Mouse (Mus musculus): ENCODE data around the gene Actr6.

Gene Actr6

DNA sequence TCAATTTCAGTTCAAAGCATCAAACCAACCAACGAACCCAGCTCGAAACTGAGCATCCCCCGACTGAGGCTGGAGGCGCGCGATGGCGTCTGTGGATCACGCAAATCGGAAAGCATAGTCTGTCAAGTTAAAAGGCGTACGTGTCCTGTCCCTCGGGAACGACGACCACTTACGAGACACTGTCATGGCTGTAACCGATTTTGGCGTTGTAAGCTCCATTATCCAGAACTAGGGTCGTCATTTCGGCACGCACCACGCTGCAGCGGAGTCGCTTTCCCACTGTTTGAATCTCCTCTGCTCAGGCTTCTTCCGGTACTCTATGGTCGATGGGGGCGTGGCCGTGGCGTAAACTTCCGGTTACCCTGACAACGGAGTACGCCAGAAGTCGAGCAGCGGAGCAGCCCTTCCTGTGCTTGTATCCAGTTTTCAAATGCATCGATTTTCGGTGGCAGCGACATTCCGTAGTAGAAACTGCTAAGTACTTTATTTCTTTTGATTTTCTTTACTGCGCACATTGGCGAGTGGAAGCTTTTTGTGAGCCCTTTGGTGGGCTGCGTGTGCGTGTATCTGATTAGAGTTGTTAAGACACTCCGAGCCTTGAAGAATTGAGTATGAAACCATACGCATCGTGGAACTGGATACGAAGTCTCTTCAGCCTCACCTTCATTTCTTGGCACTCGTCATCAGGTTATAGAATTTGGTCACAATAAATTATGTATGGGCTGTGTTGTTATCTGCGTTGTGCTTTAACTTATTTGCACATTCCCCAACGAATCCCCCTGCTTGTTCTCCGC is at the start of gene Actr6:
Actr6 (minus strand) TSS at position 295 of the 794 bp plus-strand sequence.
- in situ Hi-C loops (cut with MboI), result no loop called here

GRCm38 (mm10) chr10:89776029-89776428 is 43.9 kb upstream of the Actr6 start:
- in situ Hi-C loops (cut with MboI), result no loop called here

DNA sequence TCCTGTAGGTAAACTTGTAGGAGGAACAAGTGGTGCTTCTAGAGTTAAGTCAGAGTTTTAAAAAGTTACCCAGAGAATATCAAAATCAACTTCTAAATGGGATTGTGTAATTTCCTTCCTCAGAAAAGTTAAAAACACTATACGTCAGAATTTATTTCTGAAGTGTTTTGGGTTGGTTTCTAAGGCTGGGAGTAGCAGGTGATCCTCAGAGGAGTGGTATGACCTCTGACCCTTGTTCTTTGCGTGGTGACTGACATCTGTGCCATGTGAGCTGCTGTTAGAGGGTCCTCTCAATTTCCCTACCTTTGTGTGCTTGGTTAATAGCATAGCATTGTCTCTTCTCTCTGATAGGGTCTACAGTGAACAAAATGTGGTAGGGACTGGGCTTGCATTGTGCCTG is 39.8 kb upstream of the Actr6 start:
- in situ Hi-C loops (cut with MboI), result no loop called here

GRCm38 (mm10) chr10:89769096-89769495 is 37.0 kb upstream of the Actr6 start:
- in situ Hi-C loops (cut with MboI), result no loop called here

- in situ Hi-C loops (cut with MboI), result no loop called here
These were observed 36.4 kb upstream of the Actr6 start for GRCm38 (mm10) chr10:89768352-89769020.

DNA sequence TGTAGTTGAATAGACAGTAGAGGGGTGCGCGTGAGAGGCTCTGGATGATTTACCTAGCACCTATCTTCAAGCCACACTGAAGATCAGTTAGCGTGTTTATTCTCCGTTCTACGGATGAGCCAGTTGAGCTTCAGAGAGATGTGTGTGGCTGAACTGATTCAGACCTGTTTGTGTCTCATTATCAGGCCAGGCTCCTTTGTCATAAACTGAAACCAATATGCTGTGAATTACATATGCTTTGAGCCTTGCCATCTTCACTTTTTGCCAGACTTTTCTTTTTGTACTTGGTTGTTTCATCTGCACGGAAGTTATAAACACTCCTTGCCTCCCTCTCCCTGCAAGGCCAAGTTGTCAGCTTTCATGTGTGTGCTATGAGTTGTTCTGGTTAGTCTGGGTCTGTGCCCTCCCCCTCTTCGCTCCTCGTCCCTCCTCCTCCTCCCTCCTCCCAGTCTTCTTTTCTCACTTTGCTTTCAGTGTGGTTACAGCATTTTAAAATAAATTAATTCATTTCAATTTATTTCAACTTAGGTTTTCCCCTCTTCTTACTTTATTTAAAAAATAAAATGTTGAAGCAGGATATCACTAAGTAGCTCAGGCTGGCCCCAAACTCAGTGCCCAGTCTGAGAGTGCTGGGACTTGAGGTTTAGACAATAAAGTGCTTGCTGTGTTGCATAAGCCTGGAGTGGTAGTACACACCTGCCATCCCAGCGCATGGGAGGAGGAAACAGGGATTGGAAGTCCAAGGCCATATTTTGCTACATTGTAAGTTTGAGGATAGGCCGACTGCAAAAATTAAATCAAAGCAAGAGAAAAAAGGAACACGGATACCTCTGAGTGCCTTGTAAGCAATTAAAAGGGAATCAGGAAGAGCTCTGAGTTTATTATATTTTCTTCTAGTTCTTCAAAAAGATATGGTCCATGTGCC is 34.0 kb upstream of the Actr6 start:
- in situ Hi-C loops (cut with MboI), result no loop called here

- in situ Hi-C loops (cut with MboI), result no loop called here
These were observed 32.5 kb upstream of the Actr6 start for GRCm38 (mm10) chr10:89764457-89765121.

GRCm38 (mm10) chr10:89760772-89761171 is 28.7 kb upstream of the Actr6 start:
- in situ Hi-C loops (cut with MboI), result no loop called here

DNA sequence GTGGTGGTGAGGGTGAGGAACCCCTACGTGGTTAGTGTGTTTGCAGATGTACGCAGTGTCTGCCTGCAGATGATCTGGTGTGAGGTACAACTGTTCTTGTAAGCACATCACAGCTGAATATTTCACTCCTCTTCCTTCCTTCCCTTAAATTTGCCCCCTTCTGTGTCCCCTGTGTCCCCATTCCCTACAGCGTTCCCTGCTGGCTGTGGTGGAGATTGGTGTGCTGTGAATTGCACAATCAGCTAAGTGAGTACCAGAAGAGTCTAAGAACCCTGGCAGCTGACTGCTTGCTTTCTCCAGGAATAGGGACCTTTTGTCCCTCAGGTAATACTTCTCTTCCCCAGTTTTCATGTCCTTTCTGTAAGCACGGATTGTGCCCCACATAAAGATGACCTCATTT is 23.1 kb upstream of the Actr6 start:
- in situ Hi-C loops (cut with MboI), result no loop called here

DNA sequence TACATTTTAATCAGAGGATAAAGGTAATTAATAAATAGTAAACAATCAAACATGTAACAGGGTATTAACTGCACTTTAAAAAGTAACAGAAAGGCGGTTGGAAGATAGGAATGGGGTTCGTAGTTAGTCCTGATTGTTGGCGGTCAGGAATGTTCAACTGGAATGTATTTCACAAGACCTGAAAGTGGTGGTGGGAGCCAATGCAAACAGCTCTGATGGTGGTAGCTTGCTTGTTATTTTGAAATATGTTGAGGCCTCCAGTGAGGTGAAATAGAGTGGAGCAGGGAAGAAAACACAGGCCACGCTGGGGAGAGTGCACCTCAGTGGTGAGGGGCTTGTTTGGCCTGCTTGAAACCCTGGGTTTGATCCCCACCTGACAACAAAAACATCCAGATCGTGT is 19.0 kb upstream of the Actr6 start:
- in situ Hi-C loops (cut with MboI), result no loop called here

DNA sequence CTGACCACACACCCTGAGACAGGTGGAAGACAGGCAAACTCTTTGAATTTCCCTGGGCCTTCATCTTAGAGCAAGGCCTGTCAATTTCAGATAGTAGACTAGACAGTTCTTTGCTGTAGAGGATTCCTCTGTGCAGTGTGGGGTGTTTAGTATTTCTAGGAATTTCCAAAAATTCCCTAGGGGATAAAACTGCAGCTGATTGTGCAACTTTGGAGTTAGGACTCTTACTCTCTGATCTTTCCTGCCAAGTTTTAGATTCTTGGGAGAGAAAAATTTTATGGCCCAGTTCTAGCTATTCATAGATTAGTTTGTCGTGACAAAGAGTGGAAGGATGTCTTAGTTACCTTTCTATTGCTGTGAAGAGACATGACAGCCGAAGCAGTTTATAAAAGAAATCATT is 16.5 kb upstream of the Actr6 start:
- in situ Hi-C loops (cut with MboI), result no loop called here

- in situ Hi-C loops (cut with MboI), result no loop called here
These were observed 15.8 kb upstream of the Actr6 start for GRCm38 (mm10) chr10:89747911-89748310.

DNA sequence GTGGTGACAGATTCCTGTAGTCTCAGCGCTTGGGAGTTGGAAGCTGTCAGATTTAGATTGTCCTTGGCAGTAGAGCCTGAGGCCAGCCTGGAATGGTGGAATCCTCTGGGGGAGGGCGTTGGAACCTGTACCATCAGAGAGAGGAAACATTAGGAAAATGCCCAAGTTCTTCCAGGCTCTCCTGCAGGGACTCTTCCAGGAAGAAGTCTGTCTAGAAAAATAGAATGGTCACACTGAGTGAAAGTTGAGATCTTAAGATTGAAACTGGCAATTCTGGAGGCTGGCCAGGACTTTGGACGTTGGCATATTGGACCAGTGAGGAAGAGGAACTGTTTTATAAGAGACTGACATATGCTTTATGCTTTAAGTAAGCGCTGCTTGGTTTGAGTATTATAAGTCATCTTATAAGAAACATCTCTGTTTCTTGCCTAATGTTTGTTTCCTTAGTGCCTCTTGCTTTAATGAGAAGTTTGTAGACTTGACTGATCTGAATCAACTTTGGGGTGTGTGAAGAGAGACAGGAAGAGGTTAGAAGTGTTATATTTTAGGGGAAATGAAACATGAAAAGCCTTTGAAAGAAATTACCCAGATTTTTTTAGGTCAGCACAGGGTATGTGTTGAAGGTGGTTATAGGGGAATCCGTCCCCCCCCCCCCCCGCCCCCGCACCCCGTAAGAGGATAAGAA is 15.3 kb upstream of the Actr6 start:
- in situ Hi-C loops (cut with MboI), result no loop called here

GRCm38 (mm10) chr10:89746581-89746980 is 14.5 kb upstream of the Actr6 start:
- in situ Hi-C loops (cut with MboI), result no loop called here

DNA sequence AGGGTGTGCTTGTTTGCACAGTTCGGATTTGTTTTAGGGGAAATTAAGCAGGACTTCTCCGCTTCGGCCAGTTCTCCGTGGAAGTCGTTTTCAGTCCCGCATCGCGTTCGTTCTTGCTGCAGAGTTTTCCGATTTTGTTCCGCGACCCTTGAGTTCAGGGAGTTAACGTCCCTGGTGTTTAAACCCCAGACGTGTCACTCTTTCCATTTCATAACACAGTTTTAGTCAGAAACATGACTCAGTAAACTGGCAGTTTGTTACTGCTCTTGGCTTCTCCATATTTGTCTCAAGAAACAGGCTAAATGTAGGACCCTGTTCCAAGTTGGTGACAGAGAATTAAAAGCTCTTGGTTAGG is 13.5 kb upstream of the Actr6 start:
- in situ Hi-C loops (cut with MboI), result no loop called here

DNA sequence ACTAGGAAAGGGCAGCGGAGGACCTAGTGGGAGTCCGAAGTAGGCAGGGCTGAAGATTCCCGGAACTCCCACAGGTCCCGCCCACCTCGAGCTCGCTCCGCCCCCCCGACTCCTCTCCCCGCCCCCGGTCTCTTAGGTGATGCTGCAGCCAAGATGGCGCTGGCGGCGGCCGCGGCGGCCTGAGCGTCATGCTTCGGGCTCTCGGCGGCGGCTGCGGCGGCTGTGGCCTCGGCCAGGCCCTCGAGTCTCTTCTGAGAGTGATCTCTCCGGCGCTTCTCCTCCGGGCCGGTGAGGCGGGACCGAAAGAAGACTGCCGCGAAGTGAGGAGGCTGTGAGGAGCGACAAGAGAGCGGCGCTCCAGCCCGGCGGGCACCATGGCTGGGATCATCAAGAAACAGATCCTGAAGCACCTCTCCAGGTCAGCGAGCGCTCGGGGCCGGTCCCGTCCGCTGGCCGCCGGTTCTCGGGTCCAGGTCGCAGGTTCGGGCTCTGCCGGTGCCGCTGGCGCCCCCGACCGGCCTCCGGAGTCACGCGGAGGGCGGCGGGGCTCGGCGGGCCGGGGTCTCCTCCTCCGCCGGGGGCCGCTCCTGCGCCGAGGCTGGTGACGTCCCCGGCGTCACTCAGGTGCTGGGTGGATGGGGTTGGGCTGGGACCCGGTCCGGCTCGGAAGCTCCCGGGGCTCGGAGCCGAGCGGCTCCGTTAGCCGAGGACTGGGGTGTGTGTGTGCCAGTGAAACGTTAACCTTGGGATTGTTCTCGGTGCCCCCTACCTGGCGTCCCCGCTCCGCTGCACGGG is 13.0 kb upstream of the Actr6 start, which contains the start of gene Uhrf1bp1l:
Uhrf1bp1l (plus strand) TSS at position 121 of the 795 bp plus-strand sequence.
- in situ Hi-C loops (cut with MboI), result no loop called here

DNA sequence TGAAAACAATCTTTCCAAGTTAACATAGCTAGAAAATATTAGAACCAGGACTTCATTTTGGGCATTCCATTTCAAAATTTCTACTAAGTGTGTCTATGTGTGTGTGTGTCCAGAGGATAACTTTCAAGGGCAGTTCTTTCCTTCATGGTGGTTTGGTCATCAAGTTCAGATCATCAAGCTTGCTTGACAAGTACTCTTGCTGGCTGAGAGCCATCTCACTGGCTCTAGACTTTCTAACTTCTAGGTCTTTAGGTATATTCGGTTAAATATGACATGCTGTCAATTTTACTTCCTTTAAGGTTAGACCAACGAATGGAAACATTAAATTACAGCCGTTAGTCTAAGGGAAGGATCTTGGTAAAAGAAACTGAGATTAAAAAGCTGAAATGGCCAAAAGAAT is 12.2 kb upstream of the Actr6 start:
- in situ Hi-C loops (cut with MboI), result no loop called here

- in situ Hi-C loops (cut with MboI), result no loop called here
These were observed 11.2 kb upstream of the Actr6 start for GRCm38 (mm10) chr10:89743266-89743665.

GRCm38 (mm10) chr10:89740995-89741394 is 8.9 kb upstream of the Actr6 start:
- in situ Hi-C loops (cut with MboI), result no loop called here

GRCm38 (mm10) chr10:89739703-89740102 is 7.6 kb upstream of the Actr6 start:
- in situ Hi-C loops (cut with MboI), result no loop called here

All from mature B cell (primary cell).